Mouse (Mus musculus) cerebellum, adult 2 months (tissue): ENCODE data around the gene Lama1. TPM values are rescaled to one million over a fixed set of nuclear protein-coding genes. Genes with fewer than 3 reads are reported as not detected.
A peak's percentile ranks its signal among the peaks of the same experiment; 100 is the strongest.

Source experiments
- DNase-seq, 2 experiments: peaks; one replicate each; pipeline ENCODE4 v3.0.0; 2021
- H3K27ac ChIP-seq: fragments of 200-500 bp; 2 replicates; pipeline ENCODE4 v1.5.1; 2012; ENCODE audit warnings: low read length, control low read depth, inconsistent platforms; ENCODE audit not compliant: insufficient read depth
- H3K27me3 ChIP-seq: fragments of 200-500 bp; 2 replicates; pipeline ENCODE4 v1.6.1; 2012; ENCODE audit warnings: inconsistent platforms, mild to moderate bottlenecking, low read length, moderate library complexity; ENCODE audit not compliant: control insufficient read depth, insufficient read depth
- H3K4me1 ChIP-seq: fragments of 200-500 bp; 2 replicates; pipeline ENCODE4 v1.6.1; 2011; ENCODE audit warnings: low read length; ENCODE audit not compliant: control insufficient read depth, insufficient read depth
- H3K4me3 ChIP-seq: fragments of 200-500 bp; replicated peaks from 2 replicates; pipeline ENCODE3; 2011; ENCODE audit warnings: mild to moderate bottlenecking, low read depth, low read length, control low read depth; ENCODE audit not compliant: insufficient read depth
- CTCF ChIP-seq: fragments of 200-500 bp; IDR thresholded peaks from 2 replicates; pipeline ENCODE4 v1.5.1; 2011; ENCODE audit warnings: low read depth, mild to moderate bottlenecking, control low read depth, low read length, moderate library complexity, borderline replicate concordance; ENCODE audit not compliant: insufficient read depth
- POLR2A ChIP-seq: fragments of 200-500 bp; IDR thresholded peaks from 2 replicates; pipeline ENCODE4 v1.6.1; 2011; ENCODE audit warnings: low read length, control low read depth, borderline replicate concordance; ENCODE audit not compliant: insufficient read depth
- WGBS: fragments of 180-500 bp; shearing (Covaris S2); methylation state at CpG from one replicate; pipeline ENCODE4 v1.1.7; 2018; 5-methylcytosine and 5-hydroxymethylcytosine counted together
- polyA plus RNA-seq: library from polyadenylated mRNA; depleted of rRNA; stranded (reverse); fragments of >200 nt; gene quantifications from 2 replicates; pipeline ENCODE4 v1.2.3, GENCODE M21; 2012; rRNA removed

The Lama1 gene
- 1.9 TPM in 2 replicates for polyA plus RNA-seq

GRCm38 (mm10) chr17:67696694-67697386 is at the start of gene Lama1:
Gene Lama1, plus strand, starts transcription at chr17:67697259.
- TF ChIP-seq POLR2A (no peak), CTCF (no peak)
- 4% methylated on average over 31 of the region's 32 CpGs for WGBS

DNA sequence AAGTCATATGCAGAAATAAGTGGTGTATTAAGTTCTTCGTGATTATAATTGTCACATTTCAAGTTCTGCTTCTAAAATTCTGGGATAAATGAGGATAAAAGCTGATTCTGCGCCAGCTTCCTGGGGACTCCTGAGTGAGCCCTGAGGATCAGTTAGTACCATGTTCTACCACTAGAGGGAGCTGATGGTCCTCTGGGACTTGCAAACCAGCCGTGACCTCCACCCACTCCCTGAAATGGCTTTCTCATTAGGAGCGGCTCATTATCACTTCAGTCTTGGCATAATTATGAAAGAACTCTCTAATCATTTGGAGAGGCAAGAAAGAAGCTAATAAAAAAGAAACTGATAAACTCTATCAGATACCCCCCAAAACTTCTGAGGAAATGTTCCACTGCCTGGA is 45.6 kb upstream of the Lama1 start:
- 13% methylated on average over 4 of the region's 4 CpGs for WGBS

More at GRCm38 (mm10) chr17:67696694-67697386, at the start of gene Lama1:
- no peak within 1 kb of the TSS for H3K27ac ChIP-seq
- no peak for DNase-seq
- H3K4me1 ChIP-seq: no peaks in the 10 kb centered on the region; the same call in 1 of the 2 replicates
- H3K27me3 ChIP-seq: no peaks in the 10 kb centered on the region; the same call in 1 of the 2 replicates
- H3K4me3 ChIP-seq: peak within 1 kb of the TSS; percentile 42

DNA sequence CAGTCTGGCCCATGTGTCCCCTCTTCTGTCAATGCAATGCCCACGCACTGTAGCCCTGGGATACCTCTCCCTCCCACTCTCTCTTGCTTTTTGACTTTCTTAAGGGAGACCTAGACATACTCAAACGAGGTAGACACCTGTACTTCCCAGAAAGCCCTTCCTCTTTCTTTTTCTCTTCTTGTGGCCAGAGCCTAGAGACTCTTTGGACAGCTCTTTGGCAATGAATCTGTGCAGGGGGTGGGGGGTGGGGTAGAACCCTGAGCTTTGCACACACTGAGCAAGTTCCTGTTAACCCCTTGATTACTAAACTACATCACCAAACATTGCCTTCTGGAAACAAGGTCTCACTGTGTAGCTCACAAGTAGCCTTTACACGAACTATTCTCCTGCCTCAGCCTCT is 32.8 kb upstream of the Lama1 start:
- Histone ChIP-seq H3K4me1 (no peaks in the 10 kb centered on the region), H3K27me3 (no peaks in the 10 kb centered on the region), H3K4me3 (no peak overlapping the region), H3K27ac (no peak overlapping the region)
- no peak for DNase-seq
- WGBS: 62% methylated on average over 3 of the region's 3 CpGs
- no peak for TF ChIP-seq CTCF
- no peak for TF ChIP-seq POLR2A

More for the DNA sequence above, 45.6 kb upstream of the Lama1 start:
- DNase-seq: peak; percentile 31 to 47
- TF ChIP-seq POLR2A: no peak
- peak; percentile 79 for TF ChIP-seq CTCF
- no peaks in the 10 kb centered on the region for H3K27me3 ChIP-seq
- no peaks in the 10 kb centered on the region for H3K4me1 ChIP-seq
- H3K4me3 ChIP-seq: no peak overlapping the region
- no peak overlapping the region for H3K27ac ChIP-seq

DNA sequence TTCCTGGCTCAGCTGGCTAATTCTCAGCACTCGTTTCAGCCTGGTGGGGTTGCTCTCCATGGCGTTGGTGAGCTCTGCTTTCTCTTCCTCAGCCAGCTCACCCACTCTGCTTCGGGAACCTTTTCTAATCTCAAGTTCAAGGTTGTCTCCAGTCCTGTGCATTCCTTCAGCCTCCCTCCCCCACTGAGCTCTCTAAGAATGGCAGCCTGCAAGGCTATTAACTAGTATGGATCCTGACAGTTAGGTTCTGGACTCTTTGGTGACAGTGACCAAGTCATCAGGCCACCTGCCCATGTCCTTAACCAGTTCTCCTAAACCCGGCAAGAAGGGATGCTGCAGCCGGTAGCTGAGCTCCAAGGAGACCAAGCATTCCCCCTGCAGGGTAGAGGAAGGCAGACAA is 30.1 kb upstream of the Lama1 start:
- TF ChIP-seq CTCF (no peak), POLR2A (no peak)
- Histone ChIP-seq H3K4me3 (no peak overlapping the region), H3K27ac (no peak overlapping the region), H3K4me1 (no peaks in the 10 kb centered on the region), H3K27me3 (no peaks in the 10 kb centered on the region)
- no peak for DNase-seq
- WGBS: 42% methylated on average over 5 of the region's 5 CpGs

DNA sequence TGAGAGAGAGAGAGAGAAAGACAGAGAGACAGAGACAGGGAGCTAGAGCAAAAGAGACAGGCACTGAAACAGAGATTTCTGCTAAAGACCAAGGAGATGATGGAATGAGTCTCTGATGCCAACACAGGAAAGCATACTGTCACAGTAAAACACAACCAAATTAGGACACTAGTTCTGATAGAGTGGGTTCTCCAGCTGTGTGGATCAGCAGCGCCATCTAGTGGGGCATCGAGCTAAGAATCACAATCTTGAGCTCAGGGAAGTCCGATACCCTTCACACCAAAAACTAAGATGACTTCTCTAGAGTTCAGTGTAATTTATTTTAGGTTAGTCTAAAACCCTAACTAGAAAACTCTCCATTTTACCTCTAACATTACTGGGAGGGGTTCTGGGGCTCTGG is 29.1 kb upstream of the Lama1 start:
- WGBS: 13% methylated on average over 3 of the region's 3 CpGs
- no peaks in the 10 kb centered on the region for H3K4me1 ChIP-seq
- TF ChIP-seq POLR2A (no peak), CTCF (peak; percentile 64)
- no peak overlapping the region for H3K4me3 ChIP-seq
- DNase-seq: peak; percentile 9 to 20
- no peaks in the 10 kb centered on the region for H3K27me3 ChIP-seq
- H3K27ac ChIP-seq: no peak overlapping the region

GRCm38 (mm10) chr17:67678576-67678975 is 18.5 kb upstream of the Lama1 start:
- TF ChIP-seq POLR2A: no peak
- no peak for TF ChIP-seq CTCF
- WGBS: 78% methylated on average over 1 of the region's 1 CpGs
- Histone ChIP-seq H3K4me1 (no peaks in the 10 kb centered on the region), H3K4me3 (no peak overlapping the region), H3K27me3 (no peaks in the 10 kb centered on the region; the same call in 1 of the 2 replicates), H3K27ac (no peak overlapping the region)
- no peak for DNase-seq

- TF ChIP-seq CTCF: no peak
- TF ChIP-seq POLR2A: no peak
- no peaks in the 10 kb centered on the region; the same call in 1 of the 2 replicates for H3K27me3 ChIP-seq
- H3K27ac ChIP-seq: no peak overlapping the region
- 47% methylated on average over 6 of the region's 6 CpGs for WGBS
- H3K4me1 ChIP-seq: no peaks in the 10 kb centered on the region
- H3K4me3 ChIP-seq: no peak overlapping the region
- DNase-seq: no peak
These were observed 16.0 kb upstream of the Lama1 start for GRCm38 (mm10) chr17:67681084-67681483.
